In genomic region chr5:112428944-112429343, GRCm38 (mm10) we compare ENCODE assay signal across 8 mouse cellular contexts. TPM values are rescaled to one million over a fixed set of nuclear protein-coding genes. Genes with fewer than 3 reads are reported as not detected.
DNase-seq lines count a peak whose midpoint lies in the region; ATAC-seq and TF ChIP-seq lines count a peak whose summit lies in the region.

No protein-coding gene starts in this region.

- H3K79me2 ChIP-seq in heart, adult 2 months (replicated peaks; ENCODE audit: control insufficient read depth, insufficient read depth, low read length), result no peaks in the 10 kb centered on the region

- intact Hi-C loops in heart, adult 2 months (cut with DNase I), result loop anchor here (1.0 to 5.0 kb wide), 3 partner anchors 87 to 214 kb away; partner anchors contain the start of genes Hps4 and Srrd
- intact Hi-C loops in heart, postnatal 25 days (cut with DNase I), result loop anchor here (1.0 to 5.0 kb wide), 3 partner anchors 87 to 214 kb away; partner anchors contain the start of genes Hps4 and Srrd
- intact Hi-C loops in left cerebral cortex, postnatal 25 days (cut with DNase I), result loop anchor here (5.0 to 10.0 kb wide), 3 partner anchors 64 to 187 kb away; partner anchors contain the start of genes Hps4 and Srrd

- DNase-seq in heart, adult 2 months, result peak; percentile 49 to 64
- no peak for DNase-seq in heart, postnatal 25 days (ENCODE audit: low spot score)
- DNase-seq in adrenal gland, postnatal 25 days, result peak; percentile 75
- DNase-seq in embryonic facial prominence, embryonic 14.5 days (ENCODE audit: low spot score), result peak; percentile 78
- peak; percentile 68 to 70 for DNase-seq in left cerebral cortex, postnatal 25 days (ENCODE audit: low spot score in 2 of 2)
- peak; percentile 14 to 17 for DNase-seq in spleen, postnatal 36 days (ENCODE audit: low spot score in 2 of 2)

- TF ChIP-seq POLR2A in heart, adult 2 months (IDR thresholded peaks at IDR 0.05; ENCODE audit: insufficient read depth, low read depth, low read length), result no peak

- ATAC-seq in embryonic facial prominence, embryonic 14.5 days (ENCODE audit: low read depth), result no peak
- ATAC-seq in hindbrain, embryonic 15.5 days (ENCODE audit: low FRiP score, low read depth), result peak; percentile 50; the same call in 1 of the 2 replicates
- peak; percentile 42; the same call in 1 of the 2 replicates for ATAC-seq in midbrain, embryonic 12.5 days (ENCODE audit: low FRiP score, low read depth)

- no peaks in the 10 kb centered on the region for H3K9me3 ChIP-seq in embryonic facial prominence, embryonic 14.5 days (ENCODE audit: control insufficient read depth, low read length)
- H3K9me3 ChIP-seq in hindbrain, embryonic 15.5 days, result no peaks in the 10 kb centered on the region
- no peaks in the 10 kb centered on the region for H3K9me3 ChIP-seq in midbrain, embryonic 12.5 days

- peak; percentile 80 for TF ChIP-seq CTCF in heart, adult 2 months (IDR thresholded peaks at IDR 0.05)

- no peak overlapping the region for H3K4me3 ChIP-seq in heart, adult 2 months
- no peak overlapping the region for H3K4me3 ChIP-seq in embryonic facial prominence, embryonic 14.5 days (ENCODE audit: low read depth, low read length)
- no peak overlapping the region for H3K4me3 ChIP-seq in hindbrain, embryonic 15.5 days
- peak overlapping the region; percentile 14; the same call in 1 of the 2 replicates for H3K4me3 ChIP-seq in midbrain, embryonic 12.5 days

- H3K4me1 ChIP-seq in heart, adult 2 months (ENCODE audit: control insufficient read depth, insufficient read depth, low read length), result no peaks in the 10 kb centered on the region
- H3K4me1 ChIP-seq in embryonic facial prominence, embryonic 14.5 days (ENCODE audit: control insufficient read depth, insufficient read depth, low read length), result no peaks in the 10 kb centered on the region
- peaks cover 4% of the 10 kb centered on the region for H3K4me1 ChIP-seq in hindbrain, embryonic 15.5 days (replicated peaks)
- H3K4me1 ChIP-seq in midbrain, embryonic 12.5 days, result peaks cover 19% of the 10 kb centered on the region

- no peak overlapping the region for H3K27ac ChIP-seq in heart, adult 2 months
- H3K27ac ChIP-seq in embryonic facial prominence, embryonic 14.5 days (replicated peaks; ENCODE audit: low read depth, low read length), result no peak overlapping the region
- H3K27ac ChIP-seq in hindbrain, embryonic 15.5 days (replicated peaks), result no peak overlapping the region
- H3K27ac ChIP-seq in midbrain, embryonic 12.5 days (replicated peaks), result no peak overlapping the region

- TF ChIP-seq EP300 in heart, adult 2 months (IDR thresholded peaks at IDR 0.05; ENCODE audit: insufficient read depth, low read depth, low read length), result no peak

- 10% methylated on average over 19 of the region's 19 CpGs for WGBS in heart, adult 2 months
- WGBS in embryonic facial prominence, embryonic 14.5 days, result 11% methylated on average over 19 of the region's 19 CpGs
- 10% methylated on average over 19 of the region's 19 CpGs for WGBS in hindbrain, embryonic 15.5 days
- WGBS in midbrain, embryonic 12.5 days, result 11% methylated on average over 19 of the region's 19 CpGs

- no peak overlapping the region for H3K9ac ChIP-seq in heart, adult 2 months (ENCODE audit: low read depth, low read length)
- H3K9ac ChIP-seq in embryonic facial prominence, embryonic 14.5 days (ENCODE audit: low read depth, low read length), result no peak overlapping the region
- no peak overlapping the region for H3K9ac ChIP-seq in hindbrain, embryonic 15.5 days
- H3K9ac ChIP-seq in midbrain, embryonic 12.5 days (replicated peaks), result no peak overlapping the region

- peaks cover 2% of the 10 kb centered on the region; the same call in 1 of the 2 replicates for H3K27me3 ChIP-seq in heart, adult 2 months (ENCODE audit: control insufficient read depth, insufficient read depth, low read length)
- peaks cover 17% of the 10 kb centered on the region; the same call in 1 of the 2 replicates for H3K27me3 ChIP-seq in embryonic facial prominence, embryonic 14.5 days (replicated peaks; ENCODE audit: control insufficient read depth, insufficient read depth, low read length)
- no peaks in the 10 kb centered on the region for H3K27me3 ChIP-seq in hindbrain, embryonic 15.5 days
- peaks cover 82% of the 10 kb centered on the region for H3K27me3 ChIP-seq in midbrain, embryonic 12.5 days

- peak overlapping the region; percentile 41 for H3K4me2 ChIP-seq in embryonic facial prominence, embryonic 14.5 days (ENCODE audit: low read depth, low read length)
- peak overlapping the region; percentile 13; the same call in 1 of the 2 replicates for H3K4me2 ChIP-seq in hindbrain, embryonic 15.5 days
- peak overlapping the region; percentile 41 for H3K4me2 ChIP-seq in midbrain, embryonic 12.5 days (replicated peaks)

- H3K36me3 ChIP-seq in heart, adult 2 months (ENCODE audit: control insufficient read depth, insufficient read depth, low read length), result no peaks in the 10 kb centered on the region
- H3K36me3 ChIP-seq in embryonic facial prominence, embryonic 14.5 days (ENCODE audit: control insufficient read depth, insufficient read depth, low read length), result no peaks in the 10 kb centered on the region
- H3K36me3 ChIP-seq in hindbrain, embryonic 15.5 days, result no peaks in the 10 kb centered on the region
- no peaks in the 10 kb centered on the region for H3K36me3 ChIP-seq in midbrain, embryonic 12.5 days

RNA-seq across cellular contexts. Expression of gene Gm6588, which starts 20.3 kb away (rescaled TPM):
- total RNA-seq in heart, adult 2 months (2021), result not detected
- not detected in 2 replicates for polyA plus RNA-seq in heart, adult 2 months (2012; rRNA removed)
- total RNA-seq in heart, postnatal 25 days (2021), result not detected
- total RNA-seq in adrenal gland, postnatal 25 days (2021), result not detected in 2 replicates
- not detected in 2 replicates for polyA plus RNA-seq in embryonic facial prominence, embryonic 14.5 days (2014; fragmentation: Nextera tagmentation; extraction: Ambion mirVana)
- polyA plus RNA-seq in hindbrain, embryonic 15.5 days (2015; fragmentation: Nextera tagmentation; extraction: Ambion mirVana), result 0.63 and 1.0 TPM in 2 replicates
- not detected for total RNA-seq in left cerebral cortex, postnatal 25 days (2021)
- polyA plus RNA-seq in midbrain, embryonic 12.5 days (2016; fragmentation: Nextera tagmentation; extraction: Ambion mirVana), result 0.42 and 0.58 TPM in 2 replicates

RNA-seq across cellular contexts. Expression of gene Asphd2, which starts 34.3 kb away (rescaled TPM):
- total RNA-seq in heart, adult 2 months (2021), result under 1 TPM; 0.50 to 0.89 TPM
- 0.88 and 1.00 TPM in 2 replicates for polyA plus RNA-seq in heart, adult 2 months (2012; rRNA removed)
- under 1 TPM; 0.65 to 0.70 TPM for total RNA-seq in heart, postnatal 25 days (2021)
- 1.4 and 2.5 TPM in 2 replicates for total RNA-seq in adrenal gland, postnatal 25 days (2021)
- polyA plus RNA-seq in embryonic facial prominence, embryonic 14.5 days (2014; fragmentation: Nextera tagmentation; extraction: Ambion mirVana), result 18.2 and 20.3 TPM in 2 replicates
- polyA plus RNA-seq in hindbrain, embryonic 15.5 days (2015; fragmentation: Nextera tagmentation; extraction: Ambion mirVana), result 104 and 106 TPM in 2 replicates
- total RNA-seq in left cerebral cortex, postnatal 25 days (2021), result 100 to 1,000 TPM; 176 TPM
- polyA plus RNA-seq in midbrain, embryonic 12.5 days (2016; fragmentation: Nextera tagmentation; extraction: Ambion mirVana), result 58.3 and 65.7 TPM in 2 replicates

Comparison
In these comparisons a context has a peak if more than half of its experiments do, and no peak if none do; other contexts are left out.
1. RNA of gene Asphd2, which starts 34.3 kb away (total RNA-seq): 176 TPM in left cerebral cortex, postnatal 25 days; 1.4 to 2.5 TPM in adrenal gland, postnatal 25 days, 0.50 to 0.89 TPM in heart, adult 2 months and 0.65 to 0.70 TPM in heart, postnatal 25 days; every median in the first group is over 10 times any median in the second.
2. Peak in every context shown above with its lines, with median percentiles within 50 percentile points of each other: H3K4me2 ChIP-seq.